Mouse (Mus musculus) limb, embryonic 15.5 days (tissue): ENCODE results near the gene Tefm. TPM values are rescaled to one million over a fixed set of nuclear protein-coding genes. Genes with fewer than 3 reads are reported as not detected.
A peak's percentile ranks its signal among the peaks of the same experiment; 100 is the strongest.

Experiments used
- ATAC-seq: fragments of 200-750 bp; cut with Nextera tagmentation; 2 replicates; pipeline ENCODE4 v1.8.0; 2017; ENCODE audit warnings: low read depth, moderate TSS enrichment; ENCODE audit not compliant: insufficient number of reproducible peaks, low FRiP score, low TSS enrichment
- H3K27ac ChIP-seq: fragments of 300-500 bp; sonication (generic); 2 replicates; pipeline ENCODE4 v1.5.1; 2015; ENCODE audit warnings: moderate library complexity, mild to moderate bottlenecking, inconsistent platforms
- H3K27me3 ChIP-seq: fragments of 300-500 bp; sonication (generic); 2 replicates; pipeline ENCODE4 v1.6.1; 2015; ENCODE audit warnings: inconsistent platforms
- H3K36me3 ChIP-seq: fragments of 300-500 bp; sonication (generic); 2 replicates; pipeline ENCODE4 v1.6.1; 2015; ENCODE audit warnings: inconsistent platforms
- H3K4me1 ChIP-seq: fragments of 300-500 bp; sonication (generic); 2 replicates; pipeline ENCODE4 v1.6.1; 2015; ENCODE audit warnings: inconsistent platforms
- H3K4me2 ChIP-seq: fragments of 300-500 bp; sonication (generic); 2 replicates; pipeline ENCODE4 v1.6.1; 2015; ENCODE audit warnings: mild to moderate bottlenecking, inconsistent platforms
- H3K4me3 ChIP-seq: fragments of 300-500 bp; sonication (generic); 2 replicates; pipeline ENCODE4 v1.5.1; 2015; ENCODE audit warnings: mild to moderate bottlenecking, inconsistent platforms
- H3K9ac ChIP-seq: fragments of 300-500 bp; sonication (generic); 2 replicates; pipeline ENCODE4 v1.6.1; 2015; ENCODE audit warnings: inconsistent platforms
- H3K9me3 ChIP-seq: fragments of 300-500 bp; sonication (generic); 2 replicates; pipeline ENCODE4 v1.6.1; 2016; ENCODE audit warnings: inconsistent platforms
- WGBS: fragments of 180-500 bp; shearing (Covaris S2); methylation state at CpG from one replicate; pipeline ENCODE4 v1.1.7; 2015; 5-methylcytosine and 5-hydroxymethylcytosine counted together
- polyA plus RNA-seq: library from polyadenylated mRNA; unstranded; fragments of >200 nt; fragmentation: Nextera tagmentation; extraction: Ambion mirVana; gene quantifications from 2 replicates; pipeline ENCODE4 v1.2.1, GENCODE M21; 2015

The Tefm gene
- polyA plus RNA-seq, 1 experiment from 2014 or later: 27.1 TPM

- H3K27me3 ChIP-seq: no peaks in the 10 kb centered on the region
- no peak overlapping the region for H3K9ac ChIP-seq
- H3K27ac ChIP-seq: no peak overlapping the region
- WGBS: 17% methylated on average over 5 of the region's 5 CpGs
- ATAC-seq: 0 out of 2 replicates have a peak, but pooled peaks have one; percentile 67
- H3K4me1 ChIP-seq: no peaks in the 10 kb centered on the region
- no peaks in the 10 kb centered on the region for H3K9me3 ChIP-seq
- H3K36me3 ChIP-seq: no peaks in the 10 kb centered on the region
- H3K4me2 ChIP-seq: no peak overlapping the region
- H3K4me3 ChIP-seq: no peak overlapping the region
These were observed 55.1 kb downstream of the Tefm start for GRCm38 (mm10) chr11:80086844-80087243.

Other genes starting within 250 kb of the Tefm start
- 43.3 and 44.8 TPM in 2 replicates for gene Utp6, start 179.8 kb downstream of the Tefm start, polyA plus RNA-seq
- 13.2 and 17.3 TPM in 2 replicates for gene Suz12, start 149.1 kb downstream of the Tefm start, polyA plus RNA-seq
- 44.2 and 44.4 TPM in 2 replicates for gene Crlf3, start 61.2 kb downstream of the Tefm start, polyA plus RNA-seq
- gene Atad5, start 52.8 kb downstream of the Tefm start, polyA plus RNA-seq: 8.7 and 9.3 TPM in 2 replicates
- gene Adap2, start 11.9 kb upstream of the Tefm start, polyA plus RNA-seq: 1.9 and 2.5 TPM in 2 replicates
- gene Rnf135, start 41.7 kb upstream of the Tefm start, polyA plus RNA-seq: 9.2 and 10.1 TPM in 2 replicates
- gene Rhot1, start 66.8 kb upstream of the Tefm start, polyA plus RNA-seq: 51.3 and 54.1 TPM in 2 replicates
- 5.7 and 7.8 TPM in 2 replicates for gene Rhbdl3, start 158.7 kb upstream of the Tefm start, polyA plus RNA-seq
- gene 5730455P16Rik, start 235.9 kb upstream of the Tefm start, polyA plus RNA-seq: 21.2 and 21.6 TPM in 2 replicates
- gene Zfp207, start 241.1 kb upstream of the Tefm start, polyA plus RNA-seq: 193 and 196 TPM in 2 replicates